Mouse (Mus musculus) megakaryocyte, embryonic 14.5 days (primary cell): ENCODE results near the gene Gtf2h1.

Experiments
- FLI1 ChIP-seq: IDR thresholded peaks from 2 replicates; pipeline ENCODE4 v1.6.1; 2012; ENCODE audit warnings: low read length, inconsistent platforms, mixed read lengths
- GATA1 ChIP-seq: IDR thresholded peaks from 3 replicates; pipeline ENCODE4 v1.6.1; 2012; ENCODE audit warnings: mixed read lengths, low read length, inconsistent platforms, borderline replicate concordance

DNA sequence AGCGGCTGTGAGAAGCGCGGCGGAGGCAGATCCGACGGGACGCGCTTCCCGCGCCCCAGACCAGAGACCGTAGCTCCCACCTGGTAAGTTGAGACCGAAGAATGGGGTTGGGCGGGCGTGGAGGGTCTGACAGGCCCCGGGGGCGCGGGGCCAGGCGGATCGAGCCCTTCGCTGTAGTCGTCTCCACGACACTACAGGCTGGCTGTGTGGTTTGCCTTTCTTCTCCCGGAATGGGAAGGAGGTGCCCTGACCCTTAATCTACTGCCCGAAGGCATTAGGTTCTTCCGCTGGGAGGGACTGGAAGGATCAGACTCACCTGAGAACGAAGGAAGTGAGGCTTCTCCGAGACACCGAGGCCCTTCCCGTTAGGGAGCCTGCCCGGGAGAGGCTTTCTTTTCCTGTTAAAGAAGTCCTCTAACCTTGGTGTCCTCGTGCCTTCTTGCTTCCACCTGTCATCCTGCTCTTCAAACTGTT lies 340 bp downstream of the Gtf2h1 start:
- TF ChIP-seq GATA1 (no peak), FLI1 (no peak)
